Mouse (Mus musculus): ENCODE measurements around the gene Epas1. TPM values are rescaled to one million over a fixed set of nuclear protein-coding genes. Genes with fewer than 3 reads are reported as not detected.

The Epas1 gene
- 5.9 and 7.0 TPM in 2 replicates for polyA plus RNA-seq (2011; ENCODE audit: insufficient read depth, insufficient read length, low read depth, missing spikeins)

GRCm38 (mm10) chr17:86753130-86753821 is at the start of gene Epas1:
Gene Epas1, plus strand, starts transcription at chr17:86753700.
- Histone ChIP-seq H3K27me3 (ENCODE audit: control insufficient read depth, insufficient read depth, low read length, poor library complexity, severe bottlenecking) (no peaks in the 10 kb centered on the region), H3K4me3 (ENCODE audit: low read depth, low read length) (peak within 1 kb of the TSS; percentile 90), H3K4me1 (ENCODE audit: control insufficient read depth, insufficient read depth, low read length) (peaks cover 7% of the 10 kb centered on the region), H3K36me3 (ENCODE audit: control insufficient read depth, insufficient read depth, low read length, poor library complexity, severe bottlenecking) (no peaks in the 10 kb centered on the region), H3K9me3 (replicated peaks; ENCODE audit: control insufficient read depth, insufficient read depth, low read length, poor library complexity, severe bottlenecking) (no peaks in the 10 kb centered on the region), H3K9ac (ENCODE audit: low read depth, poor library complexity, severe bottlenecking) (peak within 1 kb of the TSS; percentile 67), H3K27ac (ENCODE audit: insufficient read depth, low read length) (peak within 1 kb of the TSS; percentile 88)
- no peak for TF ChIP-seq EP300 (IDR thresholded peaks at IDR 0.05; ENCODE audit: insufficient read depth, low read depth, low read length)

GRCm38 (mm10) chr17:86705236-86705635 is 48.3 kb upstream of the Epas1 start:
- Histone ChIP-seq H3K4me1 (ENCODE audit: control insufficient read depth, insufficient read depth, low read length) (no peaks in the 10 kb centered on the region), H3K9ac (ENCODE audit: low read depth, poor library complexity, severe bottlenecking) (no peak overlapping the region), H3K4me3 (ENCODE audit: low read depth, low read length) (no peak overlapping the region), H3K27ac (ENCODE audit: insufficient read depth, low read length) (no peak overlapping the region), H3K36me3 (ENCODE audit: control insufficient read depth, insufficient read depth, low read length, poor library complexity, severe bottlenecking) (no peaks in the 10 kb centered on the region), H3K9me3 (replicated peaks; ENCODE audit: control insufficient read depth, insufficient read depth, low read length, poor library complexity, severe bottlenecking) (no peaks in the 10 kb centered on the region), H3K27me3 (ENCODE audit: control insufficient read depth, insufficient read depth, low read length, poor library complexity, severe bottlenecking) (no peaks in the 10 kb centered on the region)
- TF ChIP-seq POLR2A (IDR thresholded peaks at IDR 0.05; ENCODE audit: insufficient read depth, low read length), result no peak
- no peak for TF ChIP-seq EP300 (IDR thresholded peaks at IDR 0.05; ENCODE audit: insufficient read depth, low read depth, low read length)
- TF ChIP-seq CTCF (IDR thresholded peaks at IDR 0.05; ENCODE audit: low read depth, low read length), result no peak

GRCm38 (mm10) chr17:86706467-86706866 is 47.0 kb upstream of the Epas1 start:
- H3K4me3 ChIP-seq (ENCODE audit: low read depth, low read length), result no peak overlapping the region
- no peak overlapping the region for H3K9ac ChIP-seq (ENCODE audit: low read depth, poor library complexity, severe bottlenecking)
- no peaks in the 10 kb centered on the region for H3K4me1 ChIP-seq (ENCODE audit: control insufficient read depth, insufficient read depth, low read length)
- no peaks in the 10 kb centered on the region for H3K27me3 ChIP-seq (ENCODE audit: control insufficient read depth, insufficient read depth, low read length, poor library complexity, severe bottlenecking)
- H3K9me3 ChIP-seq (replicated peaks; ENCODE audit: control insufficient read depth, insufficient read depth, low read length, poor library complexity, severe bottlenecking), result no peaks in the 10 kb centered on the region
- no peak overlapping the region for H3K27ac ChIP-seq (ENCODE audit: insufficient read depth, low read length)
- TF ChIP-seq POLR2A (IDR thresholded peaks at IDR 0.05; ENCODE audit: insufficient read depth, low read length) (no peak), EP300 (IDR thresholded peaks at IDR 0.05; ENCODE audit: insufficient read depth, low read depth, low read length) (no peak), CTCF (IDR thresholded peaks at IDR 0.05; ENCODE audit: low read depth, low read length) (no peak)
- H3K36me3 ChIP-seq (ENCODE audit: control insufficient read depth, insufficient read depth, low read length, poor library complexity, severe bottlenecking), result no peaks in the 10 kb centered on the region

GRCm38 (mm10) chr17:86709803-86710202 is 43.7 kb upstream of the Epas1 start:
- Histone ChIP-seq H3K27ac (ENCODE audit: insufficient read depth, low read length) (no peak overlapping the region), H3K4me3 (ENCODE audit: low read depth, low read length) (no peak overlapping the region), H3K36me3 (ENCODE audit: control insufficient read depth, insufficient read depth, low read length, poor library complexity, severe bottlenecking) (no peaks in the 10 kb centered on the region), H3K4me1 (ENCODE audit: control insufficient read depth, insufficient read depth, low read length) (no peaks in the 10 kb centered on the region), H3K9me3 (replicated peaks; ENCODE audit: control insufficient read depth, insufficient read depth, low read length, poor library complexity, severe bottlenecking) (no peaks in the 10 kb centered on the region), H3K9ac (ENCODE audit: low read depth, poor library complexity, severe bottlenecking) (no peak overlapping the region), H3K27me3 (ENCODE audit: control insufficient read depth, insufficient read depth, low read length, poor library complexity, severe bottlenecking) (no peaks in the 10 kb centered on the region)
- TF ChIP-seq CTCF (IDR thresholded peaks at IDR 0.05; ENCODE audit: low read depth, low read length) (no peak), EP300 (IDR thresholded peaks at IDR 0.05; ENCODE audit: insufficient read depth, low read depth, low read length) (no peak)

GRCm38 (mm10) chr17:86710379-86710778 is 43.1 kb upstream of the Epas1 start:
- Histone ChIP-seq H3K4me3 (ENCODE audit: low read depth, low read length) (no peak overlapping the region), H3K27me3 (ENCODE audit: control insufficient read depth, insufficient read depth, low read length, poor library complexity, severe bottlenecking) (no peaks in the 10 kb centered on the region), H3K9ac (ENCODE audit: low read depth, poor library complexity, severe bottlenecking) (no peak overlapping the region), H3K27ac (ENCODE audit: insufficient read depth, low read length) (no peak overlapping the region), H3K9me3 (replicated peaks; ENCODE audit: control insufficient read depth, insufficient read depth, low read length, poor library complexity, severe bottlenecking) (no peaks in the 10 kb centered on the region), H3K4me1 (ENCODE audit: control insufficient read depth, insufficient read depth, low read length) (no peaks in the 10 kb centered on the region), H3K36me3 (ENCODE audit: control insufficient read depth, insufficient read depth, low read length, poor library complexity, severe bottlenecking) (no peaks in the 10 kb centered on the region)
- no peak for TF ChIP-seq CTCF (IDR thresholded peaks at IDR 0.05; ENCODE audit: low read depth, low read length)
- TF ChIP-seq EP300 (IDR thresholded peaks at IDR 0.05; ENCODE audit: insufficient read depth, low read depth, low read length), result no peak
- TF ChIP-seq POLR2A (IDR thresholded peaks at IDR 0.05; ENCODE audit: insufficient read depth, low read length), result no peak

- Histone ChIP-seq H3K9me3 (replicated peaks; ENCODE audit: control insufficient read depth, insufficient read depth, low read length, poor library complexity, severe bottlenecking) (no peaks in the 10 kb centered on the region), H3K4me1 (ENCODE audit: control insufficient read depth, insufficient read depth, low read length) (no peaks in the 10 kb centered on the region), H3K27ac (ENCODE audit: insufficient read depth, low read length) (no peak overlapping the region), H3K9ac (ENCODE audit: low read depth, poor library complexity, severe bottlenecking) (no peak overlapping the region), H3K27me3 (ENCODE audit: control insufficient read depth, insufficient read depth, low read length, poor library complexity, severe bottlenecking) (no peaks in the 10 kb centered on the region), H3K4me3 (ENCODE audit: low read depth, low read length) (no peak overlapping the region), H3K36me3 (ENCODE audit: control insufficient read depth, insufficient read depth, low read length, poor library complexity, severe bottlenecking) (no peaks in the 10 kb centered on the region)
- no peak for TF ChIP-seq POLR2A (IDR thresholded peaks at IDR 0.05; ENCODE audit: insufficient read depth, low read length)
- TF ChIP-seq CTCF (IDR thresholded peaks at IDR 0.05; ENCODE audit: low read depth, low read length), result no peak
- no peak for TF ChIP-seq EP300 (IDR thresholded peaks at IDR 0.05; ENCODE audit: insufficient read depth, low read depth, low read length)
Observed at GRCm38 (mm10) chr17:86711949-86712348, 41.6 kb upstream of the Epas1 start.

Data from ES-Bruce4 (cell line).